Mouse (Mus musculus): Measurements from ENCODE around the gene Stat5a. TPM values are rescaled to one million over a fixed set of nuclear protein-coding genes. Genes with fewer than 3 reads are reported as not detected.

The Stat5a gene
- total and polyA plus RNA-seq, 3 experiments: 106 to 162 (median 157) TPM

- Histone ChIP-seq H3K27me3 (ENCODE audit: insufficient read depth, low read length) (no peaks in the 10 kb centered on the region), H3K36me3 (replicated peaks) (peaks cover 69% of the 10 kb centered on the region), H3K4me3 (ENCODE audit: low read depth, low read length) (no peak overlapping the region), H3K4me1 (ENCODE audit: insufficient read depth, low read depth, low read length) (peaks cover 89% of the 10 kb centered on the region), H3K9me3 (replicated peaks) (no peaks in the 10 kb centered on the region)
- peak; percentile 59; the same call in 1 of the 2 replicates for ATAC-seq (ENCODE audit: extremely low read depth, insufficient number of reproducible peaks, low FRiP score, poor library complexity, severe bottlenecking)
- TF ChIP-seq CTCF (IDR thresholded peaks at IDR 0.05; ENCODE audit: low read depth, low read length): no peak
- no peak for TF ChIP-seq POLR2AphosphoS5 (IDR thresholded peaks at IDR 0.05; ENCODE audit: insufficient replicate concordance, low read depth, low read length)
- TF ChIP-seq GATA1 (IDR thresholded peaks at IDR 0.05; ENCODE audit: borderline replicate concordance, low read length): no peak
- TF ChIP-seq GATA2 (IDR thresholded peaks at IDR 0.05; ENCODE audit: borderline replicate concordance, low read depth, low read length): no peak
- TF ChIP-seq TAL1 (conservative IDR thresholded peaks at IDR 0.05; ENCODE audit: low read depth, low read length): no peak
- DNase-seq (ENCODE audit: low spot score): no peak
Measured at GRCm38 (mm10) chr11:100823543-100824313, 35.4 kb upstream of the Stat5a start.

GRCm38 (mm10) chr11:100824496-100824895 lies 34.7 kb upstream of the Stat5a start:
- DNase-seq (ENCODE audit: low spot score): no peak
- ATAC-seq (ENCODE audit: extremely low read depth, insufficient number of reproducible peaks, low FRiP score, poor library complexity, severe bottlenecking): no peak
- Histone ChIP-seq H3K9me3 (replicated peaks) (no peaks in the 10 kb centered on the region), H3K27me3 (ENCODE audit: insufficient read depth, low read length) (no peaks in the 10 kb centered on the region), H3K4me3 (ENCODE audit: low read depth, low read length) (no peak overlapping the region), H3K36me3 (replicated peaks) (peaks cover 70% of the 10 kb centered on the region), H3K4me1 (ENCODE audit: insufficient read depth, low read depth, low read length) (peaks cover 89% of the 10 kb centered on the region)
- no peak for TF ChIP-seq GATA2 (IDR thresholded peaks at IDR 0.05; ENCODE audit: borderline replicate concordance, low read depth, low read length)
- no peak for TF ChIP-seq TAL1 (conservative IDR thresholded peaks at IDR 0.05; ENCODE audit: low read depth, low read length)
- no peak for TF ChIP-seq CTCF (IDR thresholded peaks at IDR 0.05; ENCODE audit: low read depth, low read length)
- TF ChIP-seq GATA1 (IDR thresholded peaks at IDR 0.05; ENCODE audit: borderline replicate concordance, low read length): no peak
- no peak for TF ChIP-seq POLR2AphosphoS5 (IDR thresholded peaks at IDR 0.05; ENCODE audit: insufficient replicate concordance, low read depth, low read length)

- Histone ChIP-seq H3K27me3 (ENCODE audit: insufficient read depth, low read length) (no peaks in the 10 kb centered on the region), H3K9me3 (replicated peaks) (no peaks in the 10 kb centered on the region), H3K4me3 (ENCODE audit: low read depth, low read length) (no peak overlapping the region), H3K4me1 (ENCODE audit: insufficient read depth, low read depth, low read length) (peaks cover 84% of the 10 kb centered on the region), H3K36me3 (replicated peaks) (peaks cover 72% of the 10 kb centered on the region)
- DNase-seq (ENCODE audit: low spot score): no peak
- TF ChIP-seq TAL1 (conservative IDR thresholded peaks at IDR 0.05; ENCODE audit: low read depth, low read length): no peak
- no peak for TF ChIP-seq GATA2 (IDR thresholded peaks at IDR 0.05; ENCODE audit: borderline replicate concordance, low read depth, low read length)
- no peak for TF ChIP-seq POLR2AphosphoS5 (IDR thresholded peaks at IDR 0.05; ENCODE audit: insufficient replicate concordance, low read depth, low read length)
- TF ChIP-seq CTCF (IDR thresholded peaks at IDR 0.05; ENCODE audit: low read depth, low read length): no peak
- TF ChIP-seq GATA1 (IDR thresholded peaks at IDR 0.05; ENCODE audit: borderline replicate concordance, low read length): no peak
- ATAC-seq (ENCODE audit: extremely low read depth, insufficient number of reproducible peaks, low FRiP score, poor library complexity, severe bottlenecking): no peak
Measured at GRCm38 (mm10) chr11:100825451-100825850, 33.7 kb upstream of the Stat5a start.

GRCm38 (mm10) chr11:100826161-100826866 lies 32.8 kb upstream of the Stat5a start:
- TF ChIP-seq POLR2AphosphoS5 (IDR thresholded peaks at IDR 0.05; ENCODE audit: insufficient replicate concordance, low read depth, low read length) (no peak), CTCF (IDR thresholded peaks at IDR 0.05; ENCODE audit: low read depth, low read length) (no peak), TAL1 (conservative IDR thresholded peaks at IDR 0.05; ENCODE audit: low read depth, low read length) (no peak), GATA2 (IDR thresholded peaks at IDR 0.05; ENCODE audit: borderline replicate concordance, low read depth, low read length) (no peak), GATA1 (IDR thresholded peaks at IDR 0.05; ENCODE audit: borderline replicate concordance, low read length) (no peak)
- Histone ChIP-seq H3K4me3 (ENCODE audit: low read depth, low read length) (no peak overlapping the region), H3K9me3 (replicated peaks) (no peaks in the 10 kb centered on the region), H3K27me3 (ENCODE audit: insufficient read depth, low read length) (no peaks in the 10 kb centered on the region), H3K36me3 (replicated peaks) (peaks cover 74% of the 10 kb centered on the region), H3K4me1 (ENCODE audit: insufficient read depth, low read depth, low read length) (peaks cover 81% of the 10 kb centered on the region)
- DNase-seq (ENCODE audit: low spot score) (no peak), ATAC-seq (ENCODE audit: extremely low read depth, insufficient number of reproducible peaks, low FRiP score, poor library complexity, severe bottlenecking) (no peak)

GRCm38 (mm10) chr11:100828676-100829151 lies 30.4 kb upstream of the Stat5a start:
- H3K9me3 ChIP-seq (replicated peaks): no peaks in the 10 kb centered on the region
- DNase-seq (ENCODE audit: low spot score): no peak
- no peaks in the 10 kb centered on the region for H3K27me3 ChIP-seq (ENCODE audit: insufficient read depth, low read length)
- peak overlapping the region; percentile 33; the same call in 1 of the 2 replicates for H3K4me3 ChIP-seq (ENCODE audit: low read depth, low read length)
- peaks cover 85% of the 10 kb centered on the region for H3K36me3 ChIP-seq (replicated peaks)
- H3K4me1 ChIP-seq (ENCODE audit: insufficient read depth, low read depth, low read length): peaks cover 79% of the 10 kb centered on the region
- peak; percentile 58 for ATAC-seq (ENCODE audit: extremely low read depth, insufficient number of reproducible peaks, low FRiP score, poor library complexity, severe bottlenecking)
- TF ChIP-seq POLR2AphosphoS5 (IDR thresholded peaks at IDR 0.05; ENCODE audit: insufficient replicate concordance, low read depth, low read length) (no peak), TAL1 (conservative IDR thresholded peaks at IDR 0.05; ENCODE audit: low read depth, low read length) (no peak), CTCF (IDR thresholded peaks at IDR 0.05; ENCODE audit: low read depth, low read length) (no peak), GATA1 (IDR thresholded peaks at IDR 0.05; ENCODE audit: borderline replicate concordance, low read length) (no peak), GATA2 (IDR thresholded peaks at IDR 0.05; ENCODE audit: borderline replicate concordance, low read depth, low read length) (no peak)

- no peak overlapping the region for H3K4me3 ChIP-seq (ENCODE audit: low read depth, low read length)
- peaks cover 71% of the 10 kb centered on the region for H3K4me1 ChIP-seq (ENCODE audit: insufficient read depth, low read depth, low read length)
- peaks cover 88% of the 10 kb centered on the region for H3K36me3 ChIP-seq (replicated peaks)
- H3K27me3 ChIP-seq (ENCODE audit: insufficient read depth, low read length): no peaks in the 10 kb centered on the region
- no peak for ATAC-seq (ENCODE audit: extremely low read depth, insufficient number of reproducible peaks, low FRiP score, poor library complexity, severe bottlenecking)
- DNase-seq (ENCODE audit: low spot score): no peak
- TF ChIP-seq GATA1 (IDR thresholded peaks at IDR 0.05; ENCODE audit: borderline replicate concordance, low read length): no peak
- TF ChIP-seq CTCF (IDR thresholded peaks at IDR 0.05; ENCODE audit: low read depth, low read length): no peak
- TF ChIP-seq POLR2AphosphoS5 (IDR thresholded peaks at IDR 0.05; ENCODE audit: insufficient replicate concordance, low read depth, low read length): no peak
- TF ChIP-seq GATA2 (IDR thresholded peaks at IDR 0.05; ENCODE audit: borderline replicate concordance, low read depth, low read length): no peak
- TF ChIP-seq TAL1 (conservative IDR thresholded peaks at IDR 0.05; ENCODE audit: low read depth, low read length): no peak
- H3K9me3 ChIP-seq (replicated peaks): no peaks in the 10 kb centered on the region
Measured at GRCm38 (mm10) chr11:100829691-100830090, 29.5 kb upstream of the Stat5a start.

All from G1E (cell line).